27 mouse cellular contexts compared by ENCODE assay signal in genomic region chr14:61699638-61700037, GRCm38 (mm10).
"Had no signal": no experiment of that assay in that cellular context is flagged by ENCODE, and none has a peak within 500 bp of the region (broad histone marks: within the 10 kb centered on the region; RNA-seq: fewer than 3 reads in every experiment).

No protein-coding gene starts in this region.

- ATAC-seq: hindbrain, embryonic 16.5 days; inflammation-experienced regulatory T-cells, adult 6 months; intestine, embryonic 15.5 days; intestine, postnatal 0 days; liver, embryonic 12.5 days had no signal

- H3K27ac ChIP-seq: gastrocnemius, adult 2 months; heart, adult 2 months; hindbrain, embryonic 10.5 days; hindbrain, embryonic 12.5 days; hindbrain, embryonic 14.5 days; intestine, embryonic 15.5 days; layer of hippocampus, adult 2 months; limb, embryonic 13.5 days; limb, embryonic 15.5 days; liver, embryonic 12.5 days; liver, embryonic 14.5 days had no signal

- H3K27me3 ChIP-seq: heart, embryonic 12.5 days; hindbrain, embryonic 12.5 days; intestine, embryonic 15.5 days; limb, embryonic 13.5 days; limb, embryonic 15.5 days; liver, embryonic 12.5 days had no signal

- H3K36me3 ChIP-seq: heart, embryonic 12.5 days; hindbrain, embryonic 10.5 days; hindbrain, embryonic 12.5 days; intestine, embryonic 15.5 days; limb, embryonic 13.5 days; limb, embryonic 15.5 days; liver, embryonic 12.5 days had no signal

- H3K4me3 ChIP-seq: gastrocnemius, adult 2 months; heart, adult 2 months; heart, embryonic 12.5 days; hindbrain, embryonic 10.5 days; hindbrain, embryonic 12.5 days; intestine, embryonic 15.5 days; layer of hippocampus, adult 2 months; limb, embryonic 13.5 days; limb, embryonic 15.5 days; liver, embryonic 12.5 days had no signal

- H3K4me2 ChIP-seq: heart, embryonic 12.5 days; hindbrain, embryonic 12.5 days; hindbrain, embryonic 14.5 days; intestine, embryonic 15.5 days; limb, embryonic 13.5 days; limb, embryonic 15.5 days; liver, embryonic 12.5 days had no signal

- H3K9ac ChIP-seq: heart, embryonic 12.5 days; hindbrain, embryonic 12.5 days; hindbrain, embryonic 14.5 days; intestine, embryonic 15.5 days; limb, embryonic 13.5 days; limb, embryonic 15.5 days; liver, embryonic 12.5 days; liver, embryonic 14.5 days had no signal

- H3K4me1 ChIP-seq: heart, embryonic 12.5 days; hindbrain, embryonic 12.5 days; intestine, embryonic 15.5 days; liver, embryonic 12.5 days had no signal

- DNase-seq: gastrocnemius, adult 2 months; gastrocnemius, postnatal 10 days; gastrocnemius, postnatal 25 days; heart, adult 2 months; heart, postnatal 10 days; heart, postnatal 4 days; kidney, adult 18-20 months; kidney, adult 8-10 months; kidney, postnatal 10 days; kidney, postnatal 25 days; kidney, postnatal 4 days; layer of hippocampus, adult 9-11 months; layer of hippocampus, postnatal 36 days; left cerebral cortex, postnatal 4 days had no signal

- H3K9me3 ChIP-seq: heart, embryonic 12.5 days; hindbrain, embryonic 10.5 days; hindbrain, embryonic 12.5 days; intestine, embryonic 15.5 days; limb, embryonic 13.5 days; limb, embryonic 15.5 days; liver, embryonic 12.5 days had no signal
